Mouse (Mus musculus) bone marrow, adult 2 months (tissue): ENCODE results near the gene Kirrel3.

Experiments
- CTCF ChIP-seq: fragments of 200-500 bp; IDR thresholded peaks from 2 replicates; pipeline ENCODE4 v1.5.1; 2011; ENCODE audit warnings: low read length, control low read depth; ENCODE audit not compliant: control insufficient read depth, insufficient read depth
- POLR2A ChIP-seq: fragments of 200-500 bp; IDR thresholded peaks from 2 replicates; pipeline ENCODE4 v1.6.1; 2011; ENCODE audit warnings: low read depth, mild to moderate bottlenecking, control low read depth, low read length, borderline replicate concordance; ENCODE audit not compliant: control insufficient read depth

DNA sequence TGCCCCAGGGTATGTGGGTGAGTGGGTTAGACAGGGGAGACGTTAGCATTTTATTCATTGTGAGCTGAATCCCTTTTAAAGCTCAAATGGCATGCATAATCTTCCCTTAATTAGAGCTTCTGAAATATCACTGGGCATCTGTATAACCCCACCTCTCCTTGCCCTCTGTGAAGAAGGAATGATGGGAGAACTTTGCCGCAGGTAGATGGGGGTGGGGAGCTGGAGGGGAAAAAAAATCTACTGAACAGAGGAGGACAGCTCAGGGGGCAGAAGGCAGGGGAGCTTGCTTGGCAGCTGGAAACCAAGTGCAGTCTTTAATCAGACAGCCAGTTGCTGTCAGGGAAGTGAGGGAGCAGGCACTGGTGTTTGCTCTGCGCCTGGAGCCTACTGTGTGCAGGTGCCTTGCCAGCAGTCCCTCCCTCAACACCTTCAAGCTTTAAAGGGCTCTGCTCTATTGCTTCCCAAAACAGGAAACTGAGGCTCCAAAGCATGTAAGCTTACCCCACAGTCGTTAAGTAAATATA lies 220.7 kb downstream of the Kirrel3 start:
- TF ChIP-seq CTCF (no peak), POLR2A (no peak)
